Mouse (Mus musculus): ENCODE data around the gene Tmod1. TPM values are rescaled to one million over a fixed set of nuclear protein-coding genes. Genes with fewer than 3 reads are reported as not detected.

Tmod1 gene
- polyA plus RNA-seq, 1 experiment from 2014 or later: 4.7 TPM

DNA sequence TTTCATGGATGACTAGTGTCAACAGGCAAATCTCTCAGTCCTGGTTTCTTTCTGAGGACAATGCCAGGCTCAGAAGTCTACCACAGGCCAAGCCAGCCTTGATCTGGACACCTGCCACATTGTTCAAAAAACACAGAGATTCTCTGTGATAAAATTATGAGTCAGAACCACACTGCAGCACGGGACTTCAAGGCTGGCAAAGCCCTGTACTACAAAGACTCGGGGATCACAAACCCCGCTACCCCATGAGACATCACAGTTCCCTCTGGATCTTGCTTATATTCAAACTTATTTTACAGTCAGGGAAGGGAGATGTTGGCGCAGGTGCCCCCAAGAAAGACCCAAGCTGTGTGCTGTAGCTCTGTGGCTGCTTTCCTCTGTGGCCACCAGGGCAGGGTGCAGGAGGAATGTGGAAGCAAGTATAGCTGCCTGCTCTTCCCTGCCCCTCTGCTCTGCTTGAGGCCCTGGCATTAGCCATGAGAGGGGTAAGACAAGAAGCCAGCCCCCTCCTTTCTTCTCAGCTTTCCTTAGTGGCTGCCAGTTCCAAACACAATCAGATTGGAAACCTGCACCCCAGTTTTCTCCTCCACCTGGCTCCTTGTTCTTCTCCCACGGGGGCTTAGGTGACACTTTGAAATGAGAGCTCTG is 53.8 kb downstream of the Tmod1 start:
- Histone ChIP-seq H3K27me3 (replicated peaks; ENCODE audit: control insufficient read depth, insufficient read depth, low read length) (no peaks in the 10 kb centered on the region), H3K27ac (ENCODE audit: low read depth, low read length) (no peak overlapping the region), H3K36me3 (ENCODE audit: control insufficient read depth, insufficient read depth) (no peaks in the 10 kb centered on the region), H3K4me3 (ENCODE audit: low read depth, low read length) (no peak overlapping the region), H3K9me3 (ENCODE audit: control insufficient read depth) (no peaks in the 10 kb centered on the region), H3K4me1 (replicated peaks; ENCODE audit: control insufficient read depth, insufficient read depth, low read length) (no peaks in the 10 kb centered on the region), H3K4me2 (replicated peaks; ENCODE audit: low read depth) (no peak overlapping the region), H3K9ac (ENCODE audit: low read depth, low read length) (no peak overlapping the region)
- TF ChIP-seq CTCF (IDR thresholded peaks at IDR 0.05; ENCODE audit: low read depth): no peak
- WGBS: 76% methylated on average over 5 of the region's 5 CpGs
- ATAC-seq: no peak

DNA sequence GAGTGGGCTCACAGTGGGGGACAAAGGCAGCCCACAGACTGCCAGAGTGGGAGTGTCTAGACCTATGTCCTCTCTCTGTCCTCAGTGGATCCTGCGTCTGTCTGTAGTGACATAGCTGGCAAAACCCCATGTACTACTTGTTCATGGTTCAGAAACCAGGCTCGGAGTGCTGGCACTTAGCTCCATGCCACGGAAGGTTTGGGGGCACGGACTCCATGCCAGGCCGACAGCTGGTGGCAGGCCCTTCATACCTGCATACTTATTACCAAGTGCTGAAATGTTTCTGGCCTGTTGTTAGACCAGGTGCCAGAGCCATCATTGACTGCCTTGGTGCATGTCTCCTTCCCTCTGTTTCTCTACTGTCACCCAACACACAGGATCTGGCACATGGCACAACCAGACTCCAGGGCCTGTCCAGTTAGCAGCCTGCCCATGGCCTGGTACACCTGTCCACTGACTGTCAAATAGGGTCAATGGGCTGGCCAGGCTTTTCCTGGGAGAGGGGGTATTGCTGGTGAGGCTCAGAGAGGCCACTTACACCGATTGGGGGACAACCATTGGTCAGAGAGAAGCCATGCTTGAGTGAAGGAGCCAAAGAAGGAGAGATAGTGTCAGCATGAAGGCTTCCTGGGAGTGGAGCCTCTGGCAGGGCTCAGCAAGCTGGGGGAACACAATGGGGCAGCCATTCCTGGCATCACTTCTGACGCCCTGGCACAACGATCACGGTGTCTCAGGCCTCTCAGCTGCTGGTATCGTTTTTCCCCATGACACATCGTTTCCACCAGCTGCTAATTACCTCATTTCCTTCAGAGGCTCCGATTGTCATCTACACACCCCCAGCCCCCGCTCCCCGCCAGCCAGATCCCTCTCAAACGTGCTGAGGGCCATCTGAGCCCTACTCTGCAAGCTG is 56.4 kb downstream of the Tmod1 start:
- WGBS: 75% methylated on average over 15 of the region's 15 CpGs
- Histone ChIP-seq H3K9ac (ENCODE audit: low read depth, low read length) (no peak overlapping the region), H3K27ac (ENCODE audit: low read depth, low read length) (no peak overlapping the region), H3K4me2 (replicated peaks; ENCODE audit: low read depth) (no peak overlapping the region), H3K4me1 (replicated peaks; ENCODE audit: control insufficient read depth, insufficient read depth, low read length) (no peaks in the 10 kb centered on the region), H3K9me3 (ENCODE audit: control insufficient read depth) (no peaks in the 10 kb centered on the region), H3K36me3 (ENCODE audit: control insufficient read depth, insufficient read depth) (no peaks in the 10 kb centered on the region), H3K27me3 (replicated peaks; ENCODE audit: control insufficient read depth, insufficient read depth, low read length) (no peaks in the 10 kb centered on the region), H3K4me3 (ENCODE audit: low read depth, low read length) (no peak overlapping the region)
- TF ChIP-seq CTCF (IDR thresholded peaks at IDR 0.05; ENCODE audit: low read depth): no peak
- no peak for ATAC-seq

DNA sequence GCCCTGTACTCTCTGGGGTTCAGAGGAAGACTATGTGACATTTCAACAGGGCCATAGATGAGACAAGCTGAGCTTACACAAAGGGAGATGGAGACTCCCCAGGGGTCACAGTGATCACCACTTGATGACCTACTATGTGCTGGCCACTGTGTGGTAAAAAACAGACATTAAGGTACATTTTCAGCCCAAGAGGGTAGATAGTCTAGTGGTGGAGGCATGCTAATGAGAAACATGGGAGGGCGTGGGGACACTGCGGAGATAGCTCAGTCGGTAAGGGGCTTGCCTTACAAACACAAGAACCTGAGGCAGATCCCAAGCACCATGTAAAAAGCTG is 57.1 kb downstream of the Tmod1 start:
- H3K9me3 ChIP-seq (ENCODE audit: control insufficient read depth): no peaks in the 10 kb centered on the region
- TF ChIP-seq CTCF (IDR thresholded peaks at IDR 0.05; ENCODE audit: low read depth): no peak
- no peak overlapping the region for H3K4me2 ChIP-seq (replicated peaks; ENCODE audit: low read depth)
- no peaks in the 10 kb centered on the region for H3K4me1 ChIP-seq (replicated peaks; ENCODE audit: control insufficient read depth, insufficient read depth, low read length)
- H3K27me3 ChIP-seq (replicated peaks; ENCODE audit: control insufficient read depth, insufficient read depth, low read length): no peaks in the 10 kb centered on the region
- H3K27ac ChIP-seq (ENCODE audit: low read depth, low read length): no peak overlapping the region
- H3K36me3 ChIP-seq (ENCODE audit: control insufficient read depth, insufficient read depth): no peaks in the 10 kb centered on the region
- no peak overlapping the region for H3K9ac ChIP-seq (ENCODE audit: low read depth, low read length)
- WGBS: 92% methylated on average over 3 of the region's 3 CpGs
- H3K4me3 ChIP-seq (ENCODE audit: low read depth, low read length): no peak overlapping the region
- ATAC-seq: no peak

DNA sequence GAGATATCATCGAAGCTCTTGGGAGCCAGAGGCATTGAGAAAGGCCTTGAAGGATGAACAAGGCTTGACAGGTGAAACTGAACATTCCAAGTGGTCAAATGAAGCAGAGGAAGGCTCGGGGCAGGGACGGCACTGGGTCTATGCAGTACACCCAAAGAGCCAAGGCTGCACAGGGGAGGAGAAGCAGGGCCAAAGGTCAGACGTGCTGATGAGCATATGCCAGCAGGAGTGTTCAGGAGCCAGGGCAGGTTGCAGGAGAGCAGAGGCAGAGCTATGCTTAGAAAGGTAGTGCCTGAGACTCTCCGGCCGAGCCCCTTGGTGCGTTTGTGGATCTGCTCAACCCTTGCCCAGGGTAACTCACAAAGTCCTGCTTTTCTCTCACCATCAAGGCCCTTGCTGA is 57.8 kb downstream of the Tmod1 start:
- 77% methylated on average over 7 of the region's 7 CpGs for WGBS
- ATAC-seq: no peak

DNA sequence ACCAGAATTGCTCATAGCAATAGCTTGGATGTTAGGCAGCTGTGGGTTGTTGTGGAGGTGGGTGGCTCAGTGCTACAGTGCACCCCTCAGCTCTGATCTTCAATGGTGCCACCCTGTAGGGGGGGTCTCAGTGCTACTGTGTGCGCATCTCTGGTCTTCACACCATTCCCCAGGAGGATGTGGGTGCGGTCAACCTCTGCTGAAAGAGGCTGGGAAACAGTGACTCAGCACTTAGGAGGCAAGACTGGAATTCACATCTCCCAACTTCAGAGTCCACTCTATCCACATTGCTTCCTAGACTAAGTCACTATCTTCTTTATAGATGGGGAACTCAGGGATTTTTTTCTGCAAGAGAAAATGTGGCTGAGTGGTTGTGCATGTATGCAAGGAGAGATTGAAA is 58.9 kb downstream of the Tmod1 start:
- no peak overlapping the region for H3K9ac ChIP-seq (ENCODE audit: low read depth, low read length)
- no peak for TF ChIP-seq CTCF (IDR thresholded peaks at IDR 0.05; ENCODE audit: low read depth)
- no peak overlapping the region for H3K4me3 ChIP-seq (ENCODE audit: low read depth, low read length)
- no peaks in the 10 kb centered on the region for H3K36me3 ChIP-seq (ENCODE audit: control insufficient read depth, insufficient read depth)
- no peaks in the 10 kb centered on the region for H3K4me1 ChIP-seq (replicated peaks; ENCODE audit: control insufficient read depth, insufficient read depth, low read length)
- 85% methylated on average over 2 of the region's 2 CpGs for WGBS
- H3K27ac ChIP-seq (ENCODE audit: low read depth, low read length): no peak overlapping the region
- no peaks in the 10 kb centered on the region for H3K9me3 ChIP-seq (ENCODE audit: control insufficient read depth)
- H3K4me2 ChIP-seq (replicated peaks; ENCODE audit: low read depth): no peak overlapping the region
- ATAC-seq: no peak
- no peaks in the 10 kb centered on the region for H3K27me3 ChIP-seq (replicated peaks; ENCODE audit: control insufficient read depth, insufficient read depth, low read length)

More for the DNA sequence above, 57.8 kb downstream of the Tmod1 start:
- H3K4me3 ChIP-seq (ENCODE audit: low read depth, low read length): no peak overlapping the region
- H3K9ac ChIP-seq (ENCODE audit: low read depth, low read length): no peak overlapping the region
- H3K9me3 ChIP-seq (ENCODE audit: control insufficient read depth): no peaks in the 10 kb centered on the region
- no peak for TF ChIP-seq CTCF (IDR thresholded peaks at IDR 0.05; ENCODE audit: low read depth)
- H3K27ac ChIP-seq (ENCODE audit: low read depth, low read length): no peak overlapping the region
- no peaks in the 10 kb centered on the region for H3K4me1 ChIP-seq (replicated peaks; ENCODE audit: control insufficient read depth, insufficient read depth, low read length)
- H3K27me3 ChIP-seq (replicated peaks; ENCODE audit: control insufficient read depth, insufficient read depth, low read length): no peaks in the 10 kb centered on the region
- no peaks in the 10 kb centered on the region for H3K36me3 ChIP-seq (ENCODE audit: control insufficient read depth, insufficient read depth)
- no peak overlapping the region for H3K4me2 ChIP-seq (replicated peaks; ENCODE audit: low read depth)

DNA sequence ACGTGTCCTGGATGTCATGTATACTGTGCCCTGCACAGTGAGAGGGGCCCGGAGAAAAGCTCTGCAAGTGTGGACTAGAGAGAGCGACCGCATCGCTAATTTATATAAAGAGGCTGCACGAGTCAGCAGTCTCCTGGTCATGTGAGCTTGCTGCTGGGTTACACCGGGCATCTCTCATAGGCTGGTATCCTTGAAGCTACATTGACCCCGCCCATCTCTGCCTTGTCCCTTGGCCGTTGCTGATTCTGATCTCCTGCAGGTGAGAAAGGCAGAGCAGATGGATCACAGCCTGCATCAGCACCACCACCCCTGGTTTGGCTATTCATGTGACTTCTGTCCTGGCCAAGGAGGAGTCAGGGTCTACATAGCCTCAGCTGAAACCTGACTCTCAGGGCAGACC is 60.4 kb downstream of the Tmod1 start:
- WGBS: 68% methylated on average over 9 of the region's 9 CpGs
- Histone ChIP-seq H3K36me3 (ENCODE audit: control insufficient read depth, insufficient read depth) (no peaks in the 10 kb centered on the region), H3K4me3 (ENCODE audit: low read depth, low read length) (no peak overlapping the region), H3K9ac (ENCODE audit: low read depth, low read length) (no peak overlapping the region), H3K9me3 (ENCODE audit: control insufficient read depth) (no peaks in the 10 kb centered on the region), H3K27ac (ENCODE audit: low read depth, low read length) (no peak overlapping the region), H3K4me2 (replicated peaks; ENCODE audit: low read depth) (no peak overlapping the region), H3K27me3 (replicated peaks; ENCODE audit: control insufficient read depth, insufficient read depth, low read length) (no peaks in the 10 kb centered on the region), H3K4me1 (replicated peaks; ENCODE audit: control insufficient read depth, insufficient read depth, low read length) (no peaks in the 10 kb centered on the region)
- no peak for TF ChIP-seq CTCF (IDR thresholded peaks at IDR 0.05; ENCODE audit: low read depth)
- ATAC-seq: 0 out of 2 replicates have a peak, but pooled peaks have one; percentile 13
